Mouse (Mus musculus) embryonic facial prominence, embryonic 13.5 days (tissue): Measurements from ENCODE around the gene Rin1. TPM values are rescaled to one million over a fixed set of nuclear protein-coding genes. Genes with fewer than 3 reads are reported as not detected.
A peak's percentile ranks its signal among the peaks of the same experiment; 100 is the strongest.

Source experiments
- ATAC-seq: fragments of 200-750 bp; cut with Nextera tagmentation; 2 replicates; pipeline ENCODE4 v1.8.0; 2017; ENCODE audit warnings: low read depth; ENCODE audit not compliant: insufficient number of reproducible peaks, insufficient read depth, low FRiP score, low TSS enrichment
- H3K27ac ChIP-seq: fragments of 300-500 bp; sonication (generic); 2 replicates; pipeline ENCODE4 v1.5.1; 2015; ENCODE audit warnings: moderate library complexity, mild to moderate bottlenecking, inconsistent platforms
- H3K27me3 ChIP-seq: fragments of 300-500 bp; sonication (generic); 2 replicates; pipeline ENCODE4 v1.6.1; 2015; ENCODE audit warnings: mild to moderate bottlenecking, inconsistent platforms
- H3K36me3 ChIP-seq: fragments of 300-500 bp; sonication (generic); 2 replicates; pipeline ENCODE4 v1.6.1; 2015; ENCODE audit warnings: mild to moderate bottlenecking, inconsistent platforms
- H3K4me1 ChIP-seq: fragments of 300-500 bp; sonication (generic); 2 replicates; pipeline ENCODE4 v1.6.1; 2015; ENCODE audit warnings: inconsistent platforms
- H3K4me2 ChIP-seq: fragments of 300-500 bp; sonication (generic); 2 replicates; pipeline ENCODE4 v1.6.1; 2015; ENCODE audit warnings: moderate library complexity, mild to moderate bottlenecking, inconsistent platforms
- H3K4me3 ChIP-seq: fragments of 300-500 bp; sonication (generic); 2 replicates; pipeline ENCODE4 v1.5.1; 2015; ENCODE audit warnings: mild to moderate bottlenecking, inconsistent platforms
- H3K9ac ChIP-seq: fragments of 300-500 bp; sonication (generic); 2 replicates; pipeline ENCODE4 v1.6.1; 2015; ENCODE audit warnings: mild to moderate bottlenecking, inconsistent platforms
- H3K9me3 ChIP-seq: fragments of 300-500 bp; sonication (generic); 2 replicates; pipeline ENCODE4 v1.6.1; 2016; ENCODE audit warnings: inconsistent platforms
- WGBS: fragments of 180-500 bp; shearing (Covaris S2); methylation state at CpG from one replicate; pipeline ENCODE4 v1.1.7; 2015; ENCODE audit warnings: mixed read lengths; 5-methylcytosine and 5-hydroxymethylcytosine counted together
- polyA plus RNA-seq: library from polyadenylated mRNA; unstranded; fragments of >200 nt; fragmentation: Nextera tagmentation; extraction: Ambion mirVana; gene quantifications from 2 replicates; pipeline ENCODE4 v1.2.1, GENCODE M21; 2015

Rin1 gene
- polyA plus RNA-seq, 1 experiment from 2014 or later = 1.5 TPM

GRCm38 (mm10) chr19:5023621-5024479 is 26.4 kb upstream of the Rin1 start, which contains the start of gene Slc29a2:
TSS of gene Slc29a2 (plus strand) at chr19:5023860.
- Histone ChIP-seq H3K4me3 (peak within 1 kb of the TSS; percentile 67), H3K36me3 (peaks cover 17% of the 10 kb centered on the region), H3K27me3 (no peaks in the 10 kb centered on the region), H3K27ac (peak within 1 kb of the TSS; percentile 77), H3K9ac (peak within 1 kb of the TSS; percentile 79), H3K4me1 (peaks cover 13% of the 10 kb centered on the region), H3K9me3 (no peaks in the 10 kb centered on the region), H3K4me2 (peak within 1 kb of the TSS; percentile 92)
- peak; percentile 87 for ATAC-seq
- under 1% methylated on average over 62 of the region's 62 CpGs for WGBS

- Histone ChIP-seq H3K27me3 (no peaks in the 10 kb centered on the region), H3K4me3 (no peak overlapping the region), H3K4me2 (no peak overlapping the region), H3K36me3 (peaks cover 38% of the 10 kb centered on the region), H3K4me1 (peaks cover 13% of the 10 kb centered on the region), H3K9ac (no peak overlapping the region), H3K27ac (no peak overlapping the region), H3K9me3 (no peaks in the 10 kb centered on the region)
- 92% methylated on average over 8 of the region's 8 CpGs for WGBS
- ATAC-seq = no peak
These were observed 24.2 kb upstream of the Rin1 start for GRCm38 (mm10) chr19:5026111-5026510.

GRCm38 (mm10) chr19:5032686-5033085 is 17.6 kb upstream of the Rin1 start:
- H3K9ac ChIP-seq = no peak overlapping the region
- ATAC-seq = no peak
- H3K27ac ChIP-seq = no peak overlapping the region
- H3K4me3 ChIP-seq = no peak overlapping the region
- no peak overlapping the region for H3K4me2 ChIP-seq
- no peaks in the 10 kb centered on the region for H3K27me3 ChIP-seq
- H3K9me3 ChIP-seq = no peaks in the 10 kb centered on the region
- 74% methylated on average over 3 of the region's 3 CpGs for WGBS
- peaks cover 6% of the 10 kb centered on the region; the same call in 1 of the 2 replicates for H3K4me1 ChIP-seq
- H3K36me3 ChIP-seq = peaks cover 41% of the 10 kb centered on the region

GRCm38 (mm10) chr19:5036577-5036976 is 13.7 kb upstream of the Rin1 start:
- no peaks in the 10 kb centered on the region for H3K27me3 ChIP-seq
- H3K4me2 ChIP-seq = no peak overlapping the region
- no peak overlapping the region for H3K27ac ChIP-seq
- no peak for ATAC-seq
- peaks cover 6% of the 10 kb centered on the region for H3K36me3 ChIP-seq
- H3K9ac ChIP-seq = 0 out of 2 replicates have a peak overlapping the region, but pooled peaks have one; percentile 2
- no peak overlapping the region for H3K4me3 ChIP-seq
- WGBS = 72% methylated on average over 4 of the region's 4 CpGs
- no peaks in the 10 kb centered on the region for H3K9me3 ChIP-seq
- peaks cover 27% of the 10 kb centered on the region for H3K4me1 ChIP-seq

- Histone ChIP-seq H3K4me3 (peak overlapping the region; percentile 92), H3K36me3 (peaks cover 6% of the 10 kb centered on the region; the same call in 1 of the 2 replicates), H3K4me2 (peak overlapping the region; percentile 98), H3K27ac (peak overlapping the region; percentile 79), H3K9me3 (no peaks in the 10 kb centered on the region), H3K9ac (peak overlapping the region; percentile 90), H3K4me1 (peaks cover 34% of the 10 kb centered on the region), H3K27me3 (no peaks in the 10 kb centered on the region)
- WGBS = 5% methylated on average over 32 of the region's 32 CpGs
- peak; percentile 56; the same call in 1 of the 2 replicates for ATAC-seq
These were observed 12.4 kb upstream of the Rin1 start for GRCm38 (mm10) chr19:5037678-5038571.

- Histone ChIP-seq H3K4me1 (peaks cover 34% of the 10 kb centered on the region), H3K4me2 (peak within 1 kb of the TSS; percentile 98), H3K9ac (peak within 1 kb of the TSS; percentile 90), H3K4me3 (peak within 1 kb of the TSS; percentile 92), H3K36me3 (peaks cover 13% of the 10 kb centered on the region), H3K27ac (peak within 1 kb of the TSS; percentile 79), H3K27me3 (no peaks in the 10 kb centered on the region), H3K9me3 (no peaks in the 10 kb centered on the region)
- ATAC-seq = peak; percentile 87
- WGBS = 0% methylated on average over 41 of the region's 44 CpGs
These were observed 11.5 kb upstream of the Rin1 start, which contains the start of the genes B4gat1 and AC124502.3 for GRCm38 (mm10) chr19:5038709-5039156. TSS of gene B4gat1 (plus strand) at chr19:5038826. TSS of gene AC124502.3 (plus strand) at chr19:5038891.

GRCm38 (mm10) chr19:5039301-5040114 is 10.8 kb upstream of the Rin1 start:
- Histone ChIP-seq H3K4me3 (peak overlapping the region; percentile 92), H3K4me1 (peaks cover 34% of the 10 kb centered on the region), H3K36me3 (peaks cover 17% of the 10 kb centered on the region), H3K27me3 (no peaks in the 10 kb centered on the region), H3K9me3 (no peaks in the 10 kb centered on the region), H3K9ac (peak overlapping the region; percentile 90), H3K27ac (peak overlapping the region; percentile 79; the same call in 1 of the 2 replicates), H3K4me2 (peak overlapping the region; percentile 98)
- 10% methylated on average over 41 of the region's 41 CpGs for WGBS
- 0 out of 2 replicates have a peak, but pooled peaks have one; percentile 22 for ATAC-seq

GRCm38 (mm10) chr19:5040862-5041523 is 9.3 kb upstream of the Rin1 start, which contains the start of gene Brms1:
TSS of gene Brms1 (plus strand) at chr19:5041354.
- H3K4me2 ChIP-seq = peak within 1 kb of the TSS; percentile 98
- peak within 1 kb of the TSS; percentile 62 for H3K27ac ChIP-seq
- 8% methylated on average over 40 of the region's 40 CpGs for WGBS

GRCm38 (mm10) chr19:5041588-5041987 is 8.7 kb upstream of the Rin1 start:
- peaks cover 34% of the 10 kb centered on the region for H3K4me1 ChIP-seq
- no peaks in the 10 kb centered on the region for H3K9me3 ChIP-seq
- H3K27ac ChIP-seq = peak overlapping the region; percentile 62
- peak overlapping the region; percentile 90 for H3K9ac ChIP-seq
- no peaks in the 10 kb centered on the region for H3K27me3 ChIP-seq
- peak overlapping the region; percentile 98 for H3K4me2 ChIP-seq
- H3K36me3 ChIP-seq = peaks cover 30% of the 10 kb centered on the region
- no peak for ATAC-seq
- H3K4me3 ChIP-seq = peak overlapping the region; percentile 92
- WGBS = 2% methylated on average over 16 of the region's 16 CpGs

More at GRCm38 (mm10) chr19:5040862-5041523, 9.3 kb upstream of the Rin1 start, which contains the start of gene Brms1:
- no peaks in the 10 kb centered on the region for H3K9me3 ChIP-seq
- H3K4me3 ChIP-seq = peak within 1 kb of the TSS; percentile 92
- peaks cover 24% of the 10 kb centered on the region for H3K36me3 ChIP-seq
- peaks cover 34% of the 10 kb centered on the region for H3K4me1 ChIP-seq
- ATAC-seq = 0 out of 2 replicates have a peak, but pooled peaks have one; percentile 23
- no peaks in the 10 kb centered on the region for H3K27me3 ChIP-seq
- peak within 1 kb of the TSS; percentile 90 for H3K9ac ChIP-seq

GRCm38 (mm10) chr19:5045531-5045930 is 4.8 kb upstream of the Rin1 start:
- no peak overlapping the region for H3K4me2 ChIP-seq
- 84% methylated on average over 4 of the region's 4 CpGs for WGBS
- H3K9ac ChIP-seq = no peak overlapping the region
- peaks cover 8% of the 10 kb centered on the region for H3K27me3 ChIP-seq
- peaks cover 60% of the 10 kb centered on the region for H3K36me3 ChIP-seq
- H3K27ac ChIP-seq = no peak overlapping the region
- H3K4me3 ChIP-seq = no peak overlapping the region
- ATAC-seq = no peak
- no peaks in the 10 kb centered on the region for H3K9me3 ChIP-seq
- peaks cover 21% of the 10 kb centered on the region for H3K4me1 ChIP-seq
